Mouse (Mus musculus): ENCODE data around the gene Arhgef2.

The Arhgef2 gene

GRCm38 (mm10) chr3:88621537-88622112 is 15.9 kb downstream of the Arhgef2 start:
- no peak for DNase-seq (ENCODE audit: low spot score in 2 of 2)

- DNase-seq (ENCODE audit: low spot score in 2 of 2): no peak
Observed at GRCm38 (mm10) chr3:88622113-88622940, 16.6 kb downstream of the Arhgef2 start.

GRCm38 (mm10) chr3:88622941-88623345 is 17.2 kb downstream of the Arhgef2 start:
- no peak for DNase-seq (ENCODE audit: low spot score in 2 of 2)

- DNase-seq (ENCODE audit: low spot score in 2 of 2): peak in 1 of 2 experiments; percentile 48
Observed at GRCm38 (mm10) chr3:88623346-88624135, 17.8 kb downstream of the Arhgef2 start.

- DNase-seq (ENCODE audit: low spot score in 2 of 2): no peak
Observed at GRCm38 (mm10) chr3:88624324-88624723, 18.6 kb downstream of the Arhgef2 start.

- no peak for DNase-seq (ENCODE audit: low spot score in 2 of 2)
Observed at GRCm38 (mm10) chr3:88624951-88625350, 19.2 kb downstream of the Arhgef2 start.

GRCm38 (mm10) chr3:88625531-88625930 is 19.8 kb downstream of the Arhgef2 start:
- DNase-seq (ENCODE audit: low spot score in 2 of 2): no peak

- DNase-seq (ENCODE audit: low spot score in 2 of 2): no peak
Observed at GRCm38 (mm10) chr3:88626316-88626715, 20.6 kb downstream of the Arhgef2 start.

- DNase-seq (ENCODE audit: low spot score in 2 of 2): no peak
Observed at GRCm38 (mm10) chr3:88627114-88627513, 21.3 kb downstream of the Arhgef2 start.

GRCm38 (mm10) chr3:88627535-88627934 is 21.8 kb downstream of the Arhgef2 start:
- no peak for DNase-seq (ENCODE audit: low spot score in 2 of 2)

- DNase-seq (ENCODE audit: low spot score in 2 of 2): no peak
Observed at GRCm38 (mm10) chr3:88628766-88629165, 23.0 kb downstream of the Arhgef2 start.

- DNase-seq (ENCODE audit: low spot score in 2 of 2): peak; percentile 86 to 91
Observed at GRCm38 (mm10) chr3:88629244-88629643, 23.5 kb downstream of the Arhgef2 start.

GRCm38 (mm10) chr3:88630018-88630417 is 24.3 kb downstream of the Arhgef2 start:
- no peak for DNase-seq (ENCODE audit: low spot score in 2 of 2)

- peak; percentile 67 to 80 for DNase-seq (ENCODE audit: low spot score in 2 of 2)
Observed at GRCm38 (mm10) chr3:88630849-88631341, 25.1 kb downstream of the Arhgef2 start.

- no peak for DNase-seq (ENCODE audit: low spot score in 2 of 2)
Observed at GRCm38 (mm10) chr3:88631921-88632587, 26.3 kb downstream of the Arhgef2 start.

GRCm38 (mm10) chr3:88633056-88633455 is 27.3 kb downstream of the Arhgef2 start:
- DNase-seq (ENCODE audit: low spot score in 2 of 2): no peak

- DNase-seq (ENCODE audit: low spot score in 2 of 2): no peak
Observed at GRCm38 (mm10) chr3:88635506-88636275, 29.9 kb downstream of the Arhgef2 start.

GRCm38 (mm10) chr3:88636555-88636986 is 30.8 kb downstream of the Arhgef2 start:
- DNase-seq (ENCODE audit: low spot score in 2 of 2): no peak

GRCm38 (mm10) chr3:88637134-88637533 is 31.4 kb downstream of the Arhgef2 start:
- no peak for DNase-seq (ENCODE audit: low spot score in 2 of 2)

- no peak for DNase-seq (ENCODE audit: low spot score in 2 of 2)
Observed at GRCm38 (mm10) chr3:88639239-88639638, 33.5 kb downstream of the Arhgef2 start.

GRCm38 (mm10) chr3:88640676-88641075 is 34.9 kb downstream of the Arhgef2 start:
- no peak for DNase-seq (ENCODE audit: low spot score in 2 of 2)
